16 mouse cellular contexts compared by ENCODE assay signal in genomic region chr9:110230395-110231071, GRCm38 (mm10). TPM values are rescaled to one million over a fixed set of nuclear protein-coding genes. Genes with fewer than 3 reads are reported as not detected.
DNase-seq lines count a peak whose midpoint lies in the region; ATAC-seq and TF ChIP-seq lines count a peak whose summit lies in the region.
"Had no signal": no experiment of that assay in that cellular context is flagged by ENCODE, and none has a peak within 500 bp of the region (broad histone marks: within the 10 kb centered on the region; RNA-seq: fewer than 3 reads in every experiment).

No protein-coding gene starts in this region.

- H3K9ac ChIP-seq in limb, embryonic 12.5 days (replicated peaks) = no peak overlapping the region
- H3K9ac ChIP-seq: forebrain, embryonic 15.5 days; heart, embryonic 13.5 days had no signal

- 80% methylated on average over 16 of the region's 16 CpGs for WGBS in limb, embryonic 12.5 days
- WGBS in limb, embryonic 10.5 days = 91% methylated on average over 16 of the region's 16 CpGs
- 79% methylated on average over 16 of the region's 16 CpGs for WGBS in kidney, adult 2 months

- DNase-seq in cerebellum, postnatal 4 days (ENCODE audit: low spot score in 2 of 2) = no peak
- DNase-seq in limb, embryonic 10.5 days (ENCODE audit: low spot score) = no peak
- DNase-seq in ZHBTc4 (ENCODE audit: low read depth, low spot score) = peak; percentile 60
- peak; percentile 87 to 89 for DNase-seq in cerebellum, postnatal 25 days
- DNase-seq in embryo, embryonic 10 days (ENCODE audit: low spot score) = no peak
- no peak for DNase-seq in kidney, adult 2 months
- DNase-seq: adrenal gland, postnatal 25 days; gastrocnemius, postnatal 25 days had no signal

- H3K4me3 ChIP-seq in limb, embryonic 12.5 days (replicated peaks) = no peak overlapping the region
- H3K4me3 ChIP-seq in limb, embryonic 10.5 days = no peak overlapping the region
- no peak overlapping the region for H3K4me3 ChIP-seq in kidney, adult 2 months (ENCODE audit: insufficient read depth, low read depth, low read length)
- H3K4me3 ChIP-seq: forebrain, embryonic 15.5 days; heart, embryonic 13.5 days; megakaryocyte, embryonic 14.5 days; myocyte had no signal

- peaks cover 97% of the 10 kb centered on the region for H3K36me3 ChIP-seq in limb, embryonic 12.5 days
- peaks cover 99% of the 10 kb centered on the region for H3K36me3 ChIP-seq in limb, embryonic 10.5 days
- H3K36me3 ChIP-seq in kidney, adult 2 months (ENCODE audit: control insufficient read depth, insufficient read depth, low read length) = peaks cover 1% of the 10 kb centered on the region

- H3K4me1 ChIP-seq in limb, embryonic 12.5 days (replicated peaks) = 0 out of 2 replicates have a peak, but pooled peaks cover 5% of the 10 kb centered on the region
- no peaks in the 10 kb centered on the region for H3K4me1 ChIP-seq in limb, embryonic 10.5 days
- H3K4me1 ChIP-seq in kidney, adult 2 months (ENCODE audit: control insufficient read depth, insufficient read depth, low read length) = no peaks in the 10 kb centered on the region
- H3K4me1 ChIP-seq: forebrain, embryonic 15.5 days; heart, embryonic 13.5 days had no signal

- H3K4me2 ChIP-seq in limb, embryonic 12.5 days = no peak overlapping the region
- H3K4me2 ChIP-seq: forebrain, embryonic 15.5 days; heart, embryonic 13.5 days had no signal

- ATAC-seq in cerebellum, adult (ENCODE audit: insufficient number of reproducible peaks, low FRiP score, low TSS enrichment) = peak; percentile 93
- ATAC-seq in limb, embryonic 12.5 days (ENCODE audit: insufficient number of reproducible peaks, insufficient read depth, low FRiP score, low TSS enrichment, low read depth) = peak; percentile 33; the same call in 1 of the 2 replicates
- ATAC-seq: forebrain, embryonic 15.5 days; hindbrain, embryonic 16.5 days had no signal

- TF ChIP-seq POLR2A in kidney, adult 2 months (IDR thresholded peaks at IDR 0.05; ENCODE audit: low read depth, low read length) = no peak

- 0 out of 2 replicates have a peak overlapping the region, but pooled peaks have one; percentile 18 for H3K27ac ChIP-seq in limb, embryonic 12.5 days
- no peak overlapping the region for H3K27ac ChIP-seq in limb, embryonic 10.5 days
- H3K27ac ChIP-seq in kidney, adult 2 months (ENCODE audit: insufficient read depth, low read depth, low read length) = no peak overlapping the region
- H3K27ac ChIP-seq: forebrain, embryonic 15.5 days; kidney, postnatal 0 days had no signal

- H3K9me3 ChIP-seq in limb, embryonic 12.5 days = no peaks in the 10 kb centered on the region
- no peaks in the 10 kb centered on the region for H3K9me3 ChIP-seq in limb, embryonic 10.5 days (replicated peaks)
- H3K9me3 ChIP-seq: forebrain, embryonic 15.5 days; heart, embryonic 13.5 days; megakaryocyte, embryonic 14.5 days had no signal

- no peak for TF ChIP-seq CTCF in kidney, adult 2 months (conservative IDR thresholded peaks at IDR 0.05; ENCODE audit: insufficient read depth, insufficient read length, low read depth, low read length)

- no peaks in the 10 kb centered on the region for H3K27me3 ChIP-seq in limb, embryonic 12.5 days
- no peaks in the 10 kb centered on the region for H3K27me3 ChIP-seq in limb, embryonic 10.5 days (ENCODE audit: low read depth, poor library complexity, severe bottlenecking)
- no peaks in the 10 kb centered on the region for H3K27me3 ChIP-seq in kidney, adult 2 months (replicated peaks; ENCODE audit: control insufficient read depth, insufficient read depth, low read length)
- H3K27me3 ChIP-seq: forebrain, embryonic 15.5 days; heart, embryonic 13.5 days; megakaryocyte, embryonic 14.5 days had no signal

RNA-seq across cellular contexts. Expression of gene Cspg5, which starts 13.1 kb away (rescaled TPM):
- 0.76 and 1.4 TPM in 2 replicates for polyA plus RNA-seq in limb, embryonic 12.5 days (2016; fragmentation: Nextera tagmentation; extraction: Ambion mirVana)
- 0.11 and 0.13 TPM in 2 replicates for polyA plus RNA-seq in limb, embryonic 10.5 days (2016; fragmentation: Nextera tagmentation; extraction: Ambion mirVana)
- polyA plus RNA-seq in kidney, adult 2 months (2012; rRNA removed) = 1.5 and 1.6 TPM in 2 replicates

Comparison
In these comparisons a context has a peak if more than half of its experiments do, and no peak if none do; other contexts are left out.
1. DNase-seq: peak in ZHBTc4 (single experiment) and cerebellum, postnatal 25 days (2 of 2); none in cerebellum, postnatal 4 days (0 of 2), limb, embryonic 10.5 days (single experiment), embryo, embryonic 10 days (single experiment) and kidney, adult 2 months (single experiment).